Mouse (Mus musculus): Measurements from ENCODE around the gene Gm3336. TPM values are rescaled to one million over a fixed set of nuclear protein-coding genes. Genes with fewer than 3 reads are reported as not detected.

Gene Gm3336
- polyA plus RNA-seq, 1 experiment from 2014 or later = not detected

GRCm38 (mm10) chr8:70772075-70772474 is 53.7 kb downstream of the Gm3336 start:
- Histone ChIP-seq H3K36me3 (ENCODE audit: control insufficient read depth, insufficient read depth, low read length) (peaks cover 71% of the 10 kb centered on the region), H3K4me2 (ENCODE audit: low read length) (no peak overlapping the region), H3K27ac (replicated peaks; ENCODE audit: low read depth, low read length) (no peak overlapping the region), H3K9ac (replicated peaks; ENCODE audit: low read length) (0 out of 2 replicates have a peak overlapping the region, but pooled peaks have one; percentile 9), H3K4me3 (replicated peaks; ENCODE audit: low read depth, low read length) (no peak overlapping the region), H3K27me3 (ENCODE audit: control insufficient read depth, insufficient read depth, low read length) (0 out of 2 replicates have a peak, but pooled peaks cover 2% of the 10 kb centered on the region), H3K9me3 (ENCODE audit: control insufficient read depth, low read length) (no peaks in the 10 kb centered on the region), H3K4me1 (ENCODE audit: control insufficient read depth, insufficient read depth, low read length) (peaks cover 15% of the 10 kb centered on the region)
- WGBS = 94% methylated on average over 13 of the region's 13 CpGs
- DNase-seq (no peak), ATAC-seq (ENCODE audit: low FRiP score, low TSS enrichment) (no peak)

Other genes with a start within 250 kb of the Gm3336 start
- 24.2 and 27.2 TPM in 2 replicates for gene Klhl26, start 241.6 kb upstream of the Gm3336 start, polyA plus RNA-seq (2014; fragmentation: Nextera tagmentation; extraction: Ambion mirVana)
- gene Tmem59l, start 231.2 kb upstream of the Gm3336 start, polyA plus RNA-seq (2014; fragmentation: Nextera tagmentation; extraction: Ambion mirVana) = 104 and 143 TPM in 2 replicates
- gene Crlf1, start 225.4 kb upstream of the Gm3336 start, polyA plus RNA-seq (2014; fragmentation: Nextera tagmentation; extraction: Ambion mirVana) = 2.1 and 3.0 TPM in 2 replicates
- 152 and 190 TPM in 2 replicates for gene Rex1bd, start 211.8 kb upstream of the Gm3336 start, polyA plus RNA-seq (2014; fragmentation: Nextera tagmentation; extraction: Ambion mirVana)
- 696 and 821 TPM in 2 replicates for gene Uba52, start 207.7 kb upstream of the Gm3336 start, polyA plus RNA-seq (2014; fragmentation: Nextera tagmentation; extraction: Ambion mirVana)
- 328 and 408 TPM in 2 replicates for gene Fkbp8, start 190.8 kb upstream of the Gm3336 start, polyA plus RNA-seq (2014; fragmentation: Nextera tagmentation; extraction: Ambion mirVana)
- gene Kxd1, start 190.6 kb upstream of the Gm3336 start, polyA plus RNA-seq (2014; fragmentation: Nextera tagmentation; extraction: Ambion mirVana) = 50.7 and 52.6 TPM in 2 replicates
- gene Ell, start 179.1 kb upstream of the Gm3336 start, polyA plus RNA-seq (2014; fragmentation: Nextera tagmentation; extraction: Ambion mirVana) = 14.9 and 17.1 TPM in 2 replicates
- gene Isyna1, start 124.2 kb upstream of the Gm3336 start, polyA plus RNA-seq (2014; fragmentation: Nextera tagmentation; extraction: Ambion mirVana) = 91.9 and 101 TPM in 2 replicates
- 172 and 213 TPM in 2 replicates for gene Ssbp4, start 109.7 kb upstream of the Gm3336 start, polyA plus RNA-seq (2014; fragmentation: Nextera tagmentation; extraction: Ambion mirVana)
- 0.34 and 1.1 TPM in 2 replicates for gene Lrrc25, start 102.4 kb upstream of the Gm3336 start, polyA plus RNA-seq (2014; fragmentation: Nextera tagmentation; extraction: Ambion mirVana)
- 0.16 and 0.20 TPM in 2 replicates for gene Gdf15, start 86.1 kb upstream of the Gm3336 start, polyA plus RNA-seq (2014; fragmentation: Nextera tagmentation; extraction: Ambion mirVana)
- gene Pgpep1, start 58.2 kb upstream of the Gm3336 start, polyA plus RNA-seq (2014; fragmentation: Nextera tagmentation; extraction: Ambion mirVana) = 86.9 and 95.8 TPM in 2 replicates
- 175 and 201 TPM in 2 replicates for gene Lsm4, start 45.3 kb upstream of the Gm3336 start, polyA plus RNA-seq (2014; fragmentation: Nextera tagmentation; extraction: Ambion mirVana)
- gene Jund, start 19.6 kb upstream of the Gm3336 start, polyA plus RNA-seq (2014; fragmentation: Nextera tagmentation; extraction: Ambion mirVana) = 104 and 119 TPM in 2 replicates
- gene Iqcn, start 15.1 kb upstream of the Gm3336 start, polyA plus RNA-seq (2014; fragmentation: Nextera tagmentation; extraction: Ambion mirVana) = 0.05 TPM in 2 replicates
- gene Pde4c, start 5.2 kb downstream of the Gm3336 start, polyA plus RNA-seq (2014; fragmentation: Nextera tagmentation; extraction: Ambion mirVana) = 0.24 TPM in 1 of 2 replicates, not detected in the other
- 407 and 464 TPM in 2 replicates for gene Rab3a, start 36.1 kb downstream of the Gm3336 start, polyA plus RNA-seq (2014; fragmentation: Nextera tagmentation; extraction: Ambion mirVana)
- gene Mpv17l2, start 42.4 kb downstream of the Gm3336 start, polyA plus RNA-seq (2014; fragmentation: Nextera tagmentation; extraction: Ambion mirVana) = 37.1 and 39.0 TPM in 2 replicates
- 79.2 and 84.7 TPM in 2 replicates for gene Pik3r2, start 58.2 kb downstream of the Gm3336 start, polyA plus RNA-seq (2014; fragmentation: Nextera tagmentation; extraction: Ambion mirVana)
- 22.7 and 24.3 TPM in 2 replicates for gene Mast3, start 86.5 kb downstream of the Gm3336 start, polyA plus RNA-seq (2014; fragmentation: Nextera tagmentation; extraction: Ambion mirVana)
- 0.45 TPM in 1 of 2 replicates, not detected in the other for gene Il12rb1, start 89.9 kb downstream of the Gm3336 start, polyA plus RNA-seq (2014; fragmentation: Nextera tagmentation; extraction: Ambion mirVana)
- 7.1 and 7.5 TPM in 2 replicates for gene Arrdc2, start 121.2 kb downstream of the Gm3336 start, polyA plus RNA-seq (2014; fragmentation: Nextera tagmentation; extraction: Ambion mirVana)
- 13.3 and 16.0 TPM in 2 replicates for gene Kcnn1, start 144.7 kb downstream of the Gm3336 start, polyA plus RNA-seq (2014; fragmentation: Nextera tagmentation; extraction: Ambion mirVana)
- 149 and 178 TPM in 2 replicates for gene Ccdc124, start 155.4 kb downstream of the Gm3336 start, polyA plus RNA-seq (2014; fragmentation: Nextera tagmentation; extraction: Ambion mirVana)
- gene Slc5a5, start 174.2 kb downstream of the Gm3336 start, polyA plus RNA-seq (2014; fragmentation: Nextera tagmentation; extraction: Ambion mirVana) = 0.40 and 0.96 TPM in 2 replicates
- 2,701 and 2,857 TPM in 2 replicates for gene Rpl18a, start 178.9 kb downstream of the Gm3336 start, polyA plus RNA-seq (2014; fragmentation: Nextera tagmentation; extraction: Ambion mirVana)
- gene Map1s, start 187.4 kb downstream of the Gm3336 start, polyA plus RNA-seq (2014; fragmentation: Nextera tagmentation; extraction: Ambion mirVana) = 46.5 and 54.0 TPM in 2 replicates